Mouse (Mus musculus) c-Kit-positive CD71-positive TER-119-positive erythroid progenitor cells, embryonic 14.5 days (primary cell): ENCODE results near the gene Nudt19.
"Not testable (repeated sequence)": the region's sequence is repeated elsewhere in the genome, so short reads cannot be mapped to it uniquely, and the experiment has no call there.

ENCODE experiments used
- DNase-seq: peaks from one replicate; pipeline ENCODE4 v3.0.0-alpha.2; 2013; ENCODE audit warnings: low spot score

Gene Nudt19

GRCm38 (mm10) chr7:35565965-35566364, 9.9 kb upstream of the Nudt19 start:
- DNase-seq = not testable (repeated sequence)

- not testable (repeated sequence) for DNase-seq
These were observed 8.8 kb upstream of the Nudt19 start for GRCm38 (mm10) chr7:35564872-35565271.

GRCm38 (mm10) chr7:35564067-35564865, 8.2 kb upstream of the Nudt19 start:
- DNase-seq = no peak

GRCm38 (mm10) chr7:35563071-35563470, 7.0 kb upstream of the Nudt19 start:
- DNase-seq = no peak

- DNase-seq = peak; percentile 75
These were observed 3.7 kb upstream of the Nudt19 start for GRCm38 (mm10) chr7:35559838-35560237.

GRCm38 (mm10) chr7:35558681-35559080, 2.6 kb upstream of the Nudt19 start:
- no peak for DNase-seq

- peak; percentile 55 for DNase-seq
These were observed 1.5 kb upstream of the Nudt19 start for GRCm38 (mm10) chr7:35557577-35557976.

GRCm38 (mm10) chr7:35556905-35557304, 801 bp upstream of the Nudt19 start:
- peak; percentile 84 for DNase-seq

GRCm38 (mm10) chr7:35555224-35556204, 590 bp downstream of the Nudt19 start:
- peak; percentile 79 for DNase-seq

GRCm38 (mm10) chr7:35554605-35555175, 1.4 kb downstream of the Nudt19 start:
- DNase-seq = peak; percentile 40

- peak; percentile 74 for DNase-seq
These were observed 2.1 kb downstream of the Nudt19 start for GRCm38 (mm10) chr7:35553751-35554604.

GRCm38 (mm10) chr7:35545881-35546280, 10.2 kb downstream of the Nudt19 start:
- DNase-seq = peak; percentile 72

- no peak for DNase-seq
These were observed 18.5 kb downstream of the Nudt19 start, which contains the start of gene Tdrd12 for GRCm38 (mm10) chr7:35537562-35537961. Gene Tdrd12, minus strand, starts transcription at chr7:35537745.

GRCm38 (mm10) chr7:35535750-35536512, 20.2 kb downstream of the Nudt19 start:
- no peak for DNase-seq

GRCm38 (mm10) chr7:35530544-35530943, 25.6 kb downstream of the Nudt19 start:
- not testable (repeated sequence) for DNase-seq

- DNase-seq = no peak
These were observed 26.1 kb downstream of the Nudt19 start for GRCm38 (mm10) chr7:35530026-35530425.

GRCm38 (mm10) chr7:35526795-35527194, 29.3 kb downstream of the Nudt19 start:
- no peak for DNase-seq

GRCm38 (mm10) chr7:35501995-35502394, 54.1 kb downstream of the Nudt19 start:
- no peak for DNase-seq

- no peak for DNase-seq
These were observed 58.6 kb downstream of the Nudt19 start for GRCm38 (mm10) chr7:35497516-35497915.
